Mouse (Mus musculus) testis, postnatal 14 days (tissue): ENCODE results near the gene Nup210l.
A peak's percentile ranks its signal among the peaks of the same experiment; 100 is the strongest.

Experiments
- DNase-seq: peaks from one replicate; pipeline ENCODE4 v3.0.0; 2021; ENCODE audit warnings: low spot score

Gene Nup210l

GRCm38 (mm10) chr3:90159757-90160156 lies 55.8 kb downstream of the Nup210l start:
- no peak for DNase-seq

GRCm38 (mm10) chr3:90161541-90161940 lies 57.6 kb downstream of the Nup210l start:
- DNase-seq, result peak; percentile 70

GRCm38 (mm10) chr3:90179566-90179965 lies 75.6 kb downstream of the Nup210l start:
- DNase-seq, result no peak

- DNase-seq, result no peak
Observed at GRCm38 (mm10) chr3:90183581-90183980, 79.6 kb downstream of the Nup210l start.

- DNase-seq, result no peak
Observed at GRCm38 (mm10) chr3:90190859-90191510, 87.1 kb downstream of the Nup210l start.

GRCm38 (mm10) chr3:90194759-90195158 lies 90.8 kb downstream of the Nup210l start:
- DNase-seq, result no peak

GRCm38 (mm10) chr3:90195644-90196043 lies 91.7 kb downstream of the Nup210l start:
- no peak for DNase-seq

GRCm38 (mm10) chr3:90197548-90197947 lies 93.6 kb downstream of the Nup210l start:
- DNase-seq, result no peak

- DNase-seq, result no peak
Observed at GRCm38 (mm10) chr3:90202884-90203283, 99.0 kb downstream of the Nup210l start.

GRCm38 (mm10) chr3:90203619-90204018 lies 99.7 kb downstream of the Nup210l start:
- no peak for DNase-seq

- no peak for DNase-seq
Observed at GRCm38 (mm10) chr3:90204582-90204981, 100.7 kb downstream of the Nup210l start.

GRCm38 (mm10) chr3:90208662-90209061 lies 104.7 kb downstream of the Nup210l start:
- no peak for DNase-seq

GRCm38 (mm10) chr3:90209908-90210566 lies 106.1 kb downstream of the Nup210l start:
- DNase-seq, result no peak

- DNase-seq, result no peak
Observed at GRCm38 (mm10) chr3:90211475-90212398, 107.8 kb downstream of the Nup210l start.

GRCm38 (mm10) chr3:90212723-90213122 lies 108.8 kb downstream of the Nup210l start:
- no peak for DNase-seq

- DNase-seq, result peak; percentile 91
Observed at GRCm38 (mm10) chr3:90213377-90213866, 109.5 kb downstream of the Nup210l start, which contains the start of the genes Rps27 and Rab13. Gene Rps27 (minus strand): TSS chr3:90213651. Gene Rab13 (plus strand): TSS chr3:90213695.

- DNase-seq, result no peak
Observed at GRCm38 (mm10) chr3:90213956-90214684, 110.2 kb downstream of the Nup210l start.

GRCm38 (mm10) chr3:90215825-90216380 lies 112.0 kb downstream of the Nup210l start:
- DNase-seq, result no peak

GRCm38 (mm10) chr3:90220088-90220487 lies 116.2 kb downstream of the Nup210l start:
- no peak for DNase-seq

- DNase-seq, result peak; percentile 74
Observed at GRCm38 (mm10) chr3:90220531-90220951, 116.6 kb downstream of the Nup210l start.

GRCm38 (mm10) chr3:90221123-90221522 lies 117.2 kb downstream of the Nup210l start:
- DNase-seq, result no peak
